Mouse (Mus musculus) limb, embryonic 14.5 days (tissue): ENCODE data around the gene Ntsr1. TPM values are rescaled to one million over a fixed set of nuclear protein-coding genes. Genes with fewer than 3 reads are reported as not detected.

ENCODE experiments used
- ATAC-seq: fragments of 200-750 bp; cut with Nextera tagmentation; 2 replicates; pipeline ENCODE4 v1.8.0; 2017; ENCODE audit warnings: low read depth, moderate number of reproducible peaks, moderate TSS enrichment; ENCODE audit not compliant: low FRiP score
- DNase-seq: peaks from one replicate; pipeline ENCODE4 v3.0.0-alpha.2; 2015; ENCODE audit warnings: low spot score
- H3K27ac ChIP-seq: fragments of 300-500 bp; sonication (generic); replicated peaks from 2 replicates; pipeline ENCODE4 v1.5.1; 2014; ENCODE audit warnings: low read depth, mild to moderate bottlenecking, low read length, moderate library complexity, mixed read lengths
- H3K27me3 ChIP-seq: fragments of 300-500 bp; sonication (generic); 2 replicates; pipeline ENCODE4 v1.6.1; 2014; ENCODE audit warnings: low read length, mixed read lengths; ENCODE audit not compliant: control insufficient read depth, insufficient read depth
- H3K36me3 ChIP-seq: fragments of 300-500 bp; sonication (generic); 2 replicates; pipeline ENCODE4 v1.6.1; 2014; ENCODE audit warnings: mild to moderate bottlenecking, low read length, moderate library complexity, mixed read lengths; ENCODE audit not compliant: control insufficient read depth, insufficient read depth
- H3K4me1 ChIP-seq: fragments of 300-500 bp; sonication (generic); 2 replicates; pipeline ENCODE4 v1.6.1; 2014; ENCODE audit warnings: antibody characterized with exemption, low read length, mixed read lengths; ENCODE audit not compliant: control insufficient read depth, insufficient read depth
- H3K4me2 ChIP-seq: fragments of 300-500 bp; sonication (generic); replicated peaks from 2 replicates; pipeline ENCODE4 v1.6.1; 2014; ENCODE audit warnings: low read depth, mild to moderate bottlenecking, low read length, moderate library complexity; ENCODE audit not compliant: severe bottlenecking
- H3K4me3 ChIP-seq: fragments of 300-500 bp; sonication (generic); replicated peaks from 2 replicates; pipeline ENCODE4 v1.5.1; 2014; ENCODE audit warnings: low read length
- H3K9ac ChIP-seq: fragments of 300-500 bp; sonication (generic); 2 replicates; pipeline ENCODE4 v1.6.1; 2014; ENCODE audit warnings: mild to moderate bottlenecking, low read depth, low read length, moderate library complexity; ENCODE audit not compliant: severe bottlenecking
- H3K9me3 ChIP-seq: fragments of 300-500 bp; sonication (generic); 2 replicates; pipeline ENCODE4 v1.6.1; 2016; ENCODE audit warnings: low read length; ENCODE audit not compliant: control insufficient read depth
- POLR2A ChIP-seq: fragments of 200-500 bp; IDR thresholded peaks from 2 replicates; pipeline ENCODE4 v1.8.0; 2012; ENCODE audit warnings: inconsistent platforms, mild to moderate bottlenecking, moderate library complexity, borderline replicate concordance; ENCODE audit not compliant: insufficient read depth, insufficient read length; ENCODE audit errors: extremely low read depth
- WGBS: fragments of 180-500 bp; shearing (Covaris S2); extraction: QIAGEN DNeasy Blood & Tissue Kit; methylation state at CpG from one replicate; pipeline ENCODE4 v1.1.7; 2014; 5-methylcytosine and 5-hydroxymethylcytosine counted together
- polyA plus RNA-seq, 2 experiments: library from polyadenylated mRNA; depleted of rRNA in 1 of 2; stranded (reverse) in 1 of 2; unstranded in 1 of 2; fragments of >200 nt; fragmentation: Nextera tagmentation in 1 of 2; extraction: Ambion mirVana in 1 of 2; gene quantifications; 2 replicates each; pipeline versions ENCODE4 v1.2.1 to v1.2.3; 2012 to 2014

Gene Ntsr1
- polyA plus RNA-seq (2012; rRNA removed) (0.52 and 0.77 TPM in 2 replicates), polyA plus RNA-seq (2014; fragmentation: Nextera tagmentation; extraction: Ambion mirVana) (0.40 TPM in 2 replicates)

DNA sequence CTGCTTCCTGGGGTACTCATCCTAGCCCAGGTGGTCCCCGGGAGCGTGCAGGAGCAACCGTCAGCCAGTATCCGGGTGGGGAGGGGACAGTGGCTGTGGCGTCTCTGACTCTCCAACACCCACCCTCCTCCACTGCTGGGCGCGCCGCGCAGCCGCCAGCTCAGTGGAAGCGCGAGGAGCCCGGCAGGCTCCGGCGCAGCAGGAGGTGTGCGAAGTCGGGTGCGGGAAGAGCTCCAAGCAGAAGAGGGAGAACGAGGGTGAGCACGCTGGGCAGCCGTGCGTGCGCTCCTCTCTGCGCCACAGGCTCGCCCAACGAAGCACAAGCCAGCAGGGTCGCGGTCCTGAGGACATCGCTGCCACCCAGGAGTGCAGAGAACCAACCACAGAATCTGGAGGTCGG is at the start of gene Ntsr1:
TSS of gene Ntsr1 (plus strand) at position 236 of the 400 bp plus-strand sequence.
- Histone ChIP-seq H3K27ac (no peak within 1 kb of the TSS), H3K36me3 (no peaks in the 10 kb centered on the region), H3K27me3 (peaks cover 31% of the 10 kb centered on the region), H3K9me3 (no peaks in the 10 kb centered on the region), H3K4me2 (peak within 1 kb of the TSS; percentile 59), H3K4me1 (peaks cover 8% of the 10 kb centered on the region; the same call in 1 of the 2 replicates), H3K9ac (peak within 1 kb of the TSS; percentile 21; the same call in 1 of the 2 replicates), H3K4me3 (peak within 1 kb of the TSS; percentile 34)
- no peak for DNase-seq
- TF ChIP-seq POLR2A: no peak
- ATAC-seq: no peak
- under 1% methylated on average over 30 of the region's 30 CpGs for WGBS

GRCm38 (mm10) chr2:180450529-180450928 is 49.2 kb upstream of the Ntsr1 start:
- H3K4me2 ChIP-seq: no peak overlapping the region
- peaks cover 2% of the 10 kb centered on the region; the same call in 1 of the 2 replicates for H3K27me3 ChIP-seq
- no peak for ATAC-seq
- no peak overlapping the region for H3K27ac ChIP-seq
- no peaks in the 10 kb centered on the region for H3K4me1 ChIP-seq
- H3K9ac ChIP-seq: no peak overlapping the region
- WGBS: 77% methylated on average over 5 of the region's 5 CpGs
- no peak for DNase-seq
- H3K4me3 ChIP-seq: no peak overlapping the region
- TF ChIP-seq POLR2A: no peak
- H3K36me3 ChIP-seq: no peaks in the 10 kb centered on the region
- H3K9me3 ChIP-seq: no peaks in the 10 kb centered on the region

- H3K27ac ChIP-seq: no peak within 1 kb of the TSS
- DNase-seq (peak; percentile 45), ATAC-seq (peak; percentile 86)
- peaks cover 27% of the 10 kb centered on the region for H3K27me3 ChIP-seq
- TF ChIP-seq POLR2A: no peak
- H3K4me3 ChIP-seq: peak within 1 kb of the TSS; percentile 47
- H3K4me2 ChIP-seq: peak within 1 kb of the TSS; percentile 93
- H3K36me3 ChIP-seq: no peaks in the 10 kb centered on the region
- no peaks in the 10 kb centered on the region for H3K9me3 ChIP-seq
- WGBS: 2% methylated on average over 59 of the region's 65 CpGs
- H3K4me1 ChIP-seq: peaks cover 9% of the 10 kb centered on the region
- H3K9ac ChIP-seq: peak within 1 kb of the TSS; percentile 37; the same call in 1 of the 2 replicates
Measured at GRCm38 (mm10) chr2:180455723-180456698, 43.8 kb upstream of the Ntsr1 start, which contains the start of gene Slco4a1. Slco4a1 (plus strand) TSS chr2:180456245.

GRCm38 (mm10) chr2:180456705-180457104 is 43.1 kb upstream of the Ntsr1 start:
- no peaks in the 10 kb centered on the region for H3K36me3 ChIP-seq
- H3K4me2 ChIP-seq: peak overlapping the region; percentile 93
- peaks cover 27% of the 10 kb centered on the region for H3K27me3 ChIP-seq
- no peak for TF ChIP-seq POLR2A
- no peaks in the 10 kb centered on the region for H3K9me3 ChIP-seq
- H3K27ac ChIP-seq: no peak overlapping the region
- DNase-seq (no peak), ATAC-seq (no peak)
- H3K4me1 ChIP-seq: peaks cover 9% of the 10 kb centered on the region
- 2% methylated on average over 27 of the region's 28 CpGs for WGBS
- H3K4me3 ChIP-seq: peak overlapping the region; percentile 47
- no peak overlapping the region for H3K9ac ChIP-seq

DNA sequence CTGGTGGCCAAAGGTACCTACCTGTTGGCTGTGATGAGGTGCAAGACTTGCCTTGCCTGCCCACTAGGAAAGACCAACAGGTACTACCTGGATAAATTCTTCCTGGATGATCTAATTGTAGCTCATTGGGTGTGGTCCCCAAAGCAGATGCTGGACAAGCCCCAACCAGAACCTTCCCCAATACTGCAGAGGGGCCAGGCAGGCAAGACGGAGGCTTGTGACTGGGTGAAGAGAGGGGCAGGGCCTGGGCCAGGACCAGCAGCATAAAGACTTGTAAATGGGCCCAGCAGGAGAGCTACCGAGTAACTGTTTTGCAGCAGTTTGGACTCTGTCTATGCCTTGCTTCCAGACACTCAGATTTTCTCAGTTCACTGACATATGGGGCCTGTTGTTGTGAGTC is 42.1 kb upstream of the Ntsr1 start:
- peaks cover 27% of the 10 kb centered on the region for H3K27me3 ChIP-seq
- H3K4me1 ChIP-seq: peaks cover 9% of the 10 kb centered on the region
- no peak overlapping the region for H3K4me2 ChIP-seq
- DNase-seq (no peak), ATAC-seq (no peak)
- H3K4me3 ChIP-seq: no peak overlapping the region
- no peak overlapping the region for H3K27ac ChIP-seq
- 32% methylated on average over 2 of the region's 2 CpGs for WGBS
- TF ChIP-seq POLR2A: no peak
- no peaks in the 10 kb centered on the region for H3K9me3 ChIP-seq
- H3K36me3 ChIP-seq: no peaks in the 10 kb centered on the region
- H3K9ac ChIP-seq: no peak overlapping the region
